Mouse (Mus musculus) CH12F3 (cell line): ENCODE results near the gene Ldhd.

Experiments
- in situ Hi-C: fragments of 300-500 bp; cut with MboI; formaldehyde crosslinking; loops from 2 replicates; pipeline ENCODE4 v1.14.3; 2020; ENCODE audit warnings: low sequenced_read_pairs

Ldhd gene

DNA sequence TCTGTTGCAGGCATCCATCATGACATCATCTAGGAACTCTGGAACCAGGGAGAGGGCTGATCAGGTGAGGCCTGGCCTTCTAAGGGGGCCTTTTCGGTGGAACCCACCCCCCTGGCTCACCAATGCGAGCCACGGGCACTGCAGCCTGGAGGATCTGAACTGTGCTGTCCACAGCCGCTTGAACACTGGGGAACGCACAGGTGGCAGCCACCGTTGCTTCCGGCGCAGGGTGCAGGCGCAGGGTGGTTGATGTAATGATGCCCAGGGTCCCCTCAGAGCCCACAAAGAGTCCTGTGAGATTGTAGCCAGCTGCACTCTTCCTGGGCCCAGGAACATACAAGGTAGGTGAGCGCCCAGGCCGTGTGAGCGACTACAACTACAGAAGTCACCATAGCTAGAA is 1.8 kb downstream of the Ldhd start:
- in situ Hi-C loops: no loop called here

- in situ Hi-C loops: no loop called here
These were observed 2.3 kb downstream of the Ldhd start for GRCm38 (mm10) chr8:111627923-111628322.

- in situ Hi-C loops: no loop called here
These were observed 3.2 kb downstream of the Ldhd start for GRCm38 (mm10) chr8:111626933-111627332.

DNA sequence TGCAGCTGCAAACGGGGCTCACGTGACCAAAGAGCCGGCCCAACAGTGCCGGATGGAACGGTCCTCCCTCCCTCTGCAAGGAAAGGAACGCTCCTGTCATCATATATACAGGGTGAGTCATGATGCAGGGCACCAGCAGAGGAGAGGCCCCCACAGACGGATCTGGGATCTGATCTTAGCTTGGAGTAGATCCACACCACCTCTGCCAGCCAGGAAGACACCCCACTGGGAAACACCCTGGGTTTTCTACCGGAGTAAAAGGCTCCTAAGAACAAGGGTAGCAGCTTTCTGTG is 3.7 kb downstream of the Ldhd start:
- in situ Hi-C loops: no loop called here

GRCm38 (mm10) chr8:111625694-111626527 is 4.3 kb downstream of the Ldhd start:
- in situ Hi-C loops: no loop called here

DNA sequence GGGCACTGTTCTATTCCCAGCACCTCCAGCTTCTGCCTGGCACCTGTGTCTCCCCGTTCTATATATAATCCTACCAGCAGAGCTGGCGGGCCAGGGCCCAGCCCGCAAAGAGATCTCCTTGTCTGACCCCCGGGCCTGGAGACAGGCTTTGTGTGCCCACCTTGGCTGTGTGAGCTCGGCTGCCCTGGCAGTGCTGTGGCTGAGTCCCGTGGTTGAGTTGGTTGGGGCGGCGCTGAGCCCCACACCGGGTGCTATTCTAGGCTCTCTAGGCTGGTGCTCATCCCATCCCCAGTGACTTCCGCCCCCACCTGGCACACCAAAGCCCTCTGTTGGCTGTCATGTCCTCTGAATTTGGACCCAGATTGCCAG is 5.3 kb downstream of the Ldhd start:
- in situ Hi-C loops: no loop called here

DNA sequence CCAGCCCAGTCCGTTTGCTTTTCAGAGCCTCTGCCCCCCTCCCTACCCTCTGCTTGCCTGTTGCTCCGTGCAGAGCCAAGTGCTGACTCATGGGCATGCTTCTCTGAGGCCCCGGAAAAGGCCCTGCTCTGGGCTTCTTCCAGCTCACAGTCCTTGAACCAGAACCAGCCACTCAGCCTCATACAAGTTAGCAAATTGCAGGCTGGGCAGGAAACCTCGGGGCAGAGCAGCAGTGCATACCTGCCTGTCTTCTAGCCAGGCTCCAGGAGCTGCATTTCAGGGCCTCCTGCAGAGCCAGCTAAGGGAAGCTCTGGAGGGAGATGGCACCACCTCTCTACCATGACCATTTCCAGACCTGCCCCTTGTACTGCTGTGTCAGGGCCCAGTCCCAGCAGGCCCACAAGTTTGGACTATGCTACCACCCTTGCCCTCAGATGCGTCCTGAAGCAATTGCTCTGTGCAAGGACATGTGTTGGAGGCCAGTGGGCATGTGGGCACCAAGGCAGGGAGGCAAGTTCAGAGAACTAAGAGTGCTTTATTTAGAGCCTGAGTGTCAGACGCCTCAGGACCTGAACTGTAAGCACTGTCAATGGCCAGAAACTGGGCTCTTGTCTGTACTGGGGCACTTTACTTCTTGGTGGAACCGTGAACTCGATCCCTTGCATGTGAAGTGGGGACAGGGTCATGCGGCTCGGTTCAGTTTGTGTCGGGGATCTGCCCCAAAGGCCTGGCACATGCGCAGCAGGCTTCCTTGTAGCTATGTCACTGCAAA is 5.9 kb downstream of the Ldhd start:
- in situ Hi-C loops: no loop called here

GRCm38 (mm10) chr8:111622553-111622952 is 7.6 kb downstream of the Ldhd start:
- in situ Hi-C loops: no loop called here

DNA sequence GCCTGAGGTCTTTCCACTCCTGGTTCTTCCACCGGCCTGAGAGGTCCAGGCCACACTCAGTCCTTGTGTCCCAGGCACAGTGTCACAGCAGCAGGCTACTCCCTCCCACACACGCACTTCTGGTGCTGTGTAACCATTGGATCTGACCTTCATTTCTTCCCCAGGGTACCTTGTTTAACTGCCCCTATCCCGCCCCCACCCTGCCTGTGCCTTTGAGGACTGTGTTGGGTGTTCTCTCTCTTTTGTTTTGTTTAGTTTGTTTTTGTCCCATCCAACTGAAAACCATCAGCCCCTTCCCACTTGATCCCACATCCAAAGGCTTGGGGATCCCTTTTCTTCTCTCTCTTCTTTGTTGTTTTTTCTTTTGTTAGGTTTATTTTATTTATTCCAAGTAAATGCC is 8.1 kb downstream of the Ldhd start:
- in situ Hi-C loops: no loop called here

DNA sequence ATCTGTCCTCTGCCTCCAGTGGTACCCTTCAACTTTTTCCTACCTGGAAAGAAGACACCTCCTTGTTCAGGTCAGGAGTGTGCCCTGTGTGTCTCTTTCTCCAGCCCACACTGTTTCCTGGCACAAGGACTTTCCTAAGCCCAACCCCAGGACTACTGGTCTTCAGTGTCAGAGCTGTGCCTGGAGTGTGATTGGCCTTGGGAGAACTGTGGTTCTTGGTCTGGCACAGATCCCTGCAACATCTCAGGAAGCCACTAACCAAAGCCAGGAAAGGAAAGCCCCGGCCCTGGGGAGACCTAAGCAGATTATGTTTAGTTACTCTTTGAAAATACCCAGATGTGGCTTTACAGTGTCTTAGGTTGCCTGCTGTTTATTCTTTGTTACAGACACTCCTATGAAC is 10.2 kb downstream of the Ldhd start:
- in situ Hi-C loops: no loop called here

DNA sequence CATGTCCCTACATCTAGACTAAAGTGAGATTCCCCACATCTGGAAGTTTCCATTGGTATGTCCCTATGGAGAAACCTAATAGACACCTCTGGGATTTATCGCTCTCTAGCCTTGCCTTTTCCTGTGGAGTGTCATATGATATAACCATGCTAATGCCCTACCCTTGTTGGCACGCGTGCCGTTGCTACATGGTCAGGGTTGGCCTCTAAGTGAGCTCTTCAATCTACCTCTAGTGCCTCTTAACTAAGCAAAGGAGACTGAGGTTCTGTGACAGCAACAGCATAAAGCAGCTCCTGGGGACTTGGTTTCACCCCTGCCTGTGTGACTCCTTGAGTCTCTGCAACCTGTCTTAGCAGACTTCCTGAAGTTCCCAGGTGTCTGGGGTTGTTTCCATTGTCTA is 11.9 kb downstream of the Ldhd start:
- in situ Hi-C loops: no loop called here

- in situ Hi-C loops: no loop called here
These were observed 12.4 kb downstream of the Ldhd start for GRCm38 (mm10) chr8:111617812-111618211.

- in situ Hi-C loops: no loop called here
These were observed 15.1 kb downstream of the Ldhd start for GRCm38 (mm10) chr8:111614786-111615701.

GRCm38 (mm10) chr8:111613181-111613580 is 17.0 kb downstream of the Ldhd start:
- in situ Hi-C loops: no loop called here

- in situ Hi-C loops: no loop called here
These were observed 22.8 kb downstream of the Ldhd start for GRCm38 (mm10) chr8:111607414-111607813.

DNA sequence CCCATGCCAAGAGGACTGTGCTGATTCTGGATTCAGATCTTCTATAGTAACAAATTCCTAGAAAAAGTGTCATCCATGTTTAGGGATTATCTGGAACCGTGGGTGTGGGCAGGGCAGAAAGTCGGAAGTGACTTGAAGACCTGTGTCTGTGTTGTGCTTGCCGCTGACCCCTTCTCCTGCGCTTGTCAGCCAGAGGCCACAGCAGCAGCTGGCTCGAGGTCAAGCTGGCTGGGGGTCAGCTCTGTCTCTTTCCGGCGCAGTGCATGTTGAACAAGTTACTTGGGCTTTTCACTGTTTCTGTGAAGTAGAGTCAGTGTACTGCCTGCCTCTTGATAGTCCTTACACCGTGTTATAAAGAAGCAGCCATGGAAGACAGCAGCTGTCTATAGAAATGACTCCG is 23.2 kb downstream of the Ldhd start:
- in situ Hi-C loops: no loop called here

- in situ Hi-C loops: no loop called here
These were observed 25.2 kb downstream of the Ldhd start for GRCm38 (mm10) chr8:111604986-111605385.

DNA sequence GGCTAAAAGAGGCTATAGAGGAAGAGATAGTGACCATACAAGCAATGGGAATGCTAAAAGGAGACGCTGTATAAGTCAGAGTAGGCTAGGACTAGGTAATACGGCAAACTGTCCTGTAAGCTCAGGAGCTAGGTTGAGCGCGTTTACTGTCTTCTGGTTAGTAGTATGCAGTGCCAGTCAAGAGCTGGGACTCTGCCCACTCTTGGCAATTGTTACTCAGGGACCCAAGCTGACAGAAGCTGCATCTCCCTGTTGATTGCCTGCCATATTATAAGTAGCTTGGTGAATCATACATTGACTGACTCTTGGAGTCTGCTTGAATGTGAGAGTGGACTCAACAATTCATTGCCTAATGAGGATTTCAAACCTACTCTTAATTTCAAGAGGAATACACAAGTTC is 28.1 kb downstream of the Ldhd start:
- in situ Hi-C loops: no loop called here

GRCm38 (mm10) chr8:111599707-111600444 is 30.3 kb downstream of the Ldhd start:
- in situ Hi-C loops: no loop called here

DNA sequence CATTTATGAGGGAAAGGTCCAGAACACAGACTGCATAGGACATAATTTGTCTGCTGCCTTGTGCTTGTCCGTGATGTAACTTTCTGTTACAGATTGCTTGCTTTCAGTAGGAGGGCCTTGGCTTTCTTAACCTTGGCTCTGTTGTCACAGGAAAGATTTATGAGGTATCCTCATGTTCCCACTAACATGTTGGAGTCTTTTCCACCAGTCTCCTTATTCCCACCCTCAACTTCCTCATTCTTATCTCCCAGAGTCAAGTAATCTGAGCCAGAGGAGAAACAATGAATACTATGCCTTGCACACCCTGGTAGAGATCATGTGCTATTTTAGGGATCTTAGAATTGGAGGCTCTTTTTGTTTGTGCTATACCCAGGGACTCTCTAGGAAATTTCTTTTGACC is 32.9 kb downstream of the Ldhd start:
- in situ Hi-C loops: no loop called here

DNA sequence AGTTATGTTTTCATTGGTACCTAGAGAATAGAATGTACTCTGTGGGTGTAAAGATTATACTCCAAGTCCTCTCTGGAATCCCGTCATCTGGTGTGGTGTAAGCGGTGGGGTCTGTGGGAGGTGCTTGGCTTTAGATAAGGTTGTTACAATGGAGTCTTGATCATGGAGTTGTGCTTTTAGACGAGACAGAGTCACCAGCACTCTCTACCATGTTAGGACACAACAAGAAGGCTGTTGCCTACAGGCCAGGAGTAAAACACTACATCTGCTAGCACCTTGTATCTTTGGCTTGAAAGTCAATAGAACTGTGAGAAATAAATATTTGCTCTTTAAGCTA is 33.7 kb downstream of the Ldhd start:
- in situ Hi-C loops: no loop called here
